Mouse (Mus musculus): Measurements from ENCODE around the gene Stx11. TPM values are rescaled to one million over a fixed set of nuclear protein-coding genes. Genes with fewer than 3 reads are reported as not detected.

Stx11 gene
- polyA plus RNA-seq, 3 experiments from 2014 or later = 19.2 to 28.4 (median 20.6) TPM

GRCm38 (mm10) chr10:12911981-12912530 lies 52.0 kb downstream of the Stx11 start:
- ATAC-seq = no peak

DNA sequence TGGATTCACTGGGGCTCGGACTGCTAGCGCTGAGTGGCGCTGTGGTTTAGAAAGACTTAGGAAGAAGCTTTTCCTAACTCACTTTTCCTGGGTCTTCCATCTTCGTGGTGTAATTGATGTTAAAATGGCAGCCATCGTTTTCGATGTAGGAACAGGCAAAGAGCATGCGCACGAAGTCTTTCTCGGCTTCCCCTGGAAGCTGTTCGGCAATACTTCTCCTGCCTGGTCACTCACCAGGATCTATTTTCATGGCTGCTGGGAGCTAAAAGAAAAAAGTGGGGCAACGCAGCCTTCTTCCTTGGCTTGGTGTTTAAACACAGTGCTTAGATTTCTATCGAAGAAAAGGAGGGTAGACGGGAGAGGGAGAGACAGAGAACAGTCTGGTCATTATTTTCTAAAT lies 52.6 kb downstream of the Stx11 start:
- ATAC-seq = no peak

GRCm38 (mm10) chr10:12909891-12910290 lies 54.2 kb downstream of the Stx11 start:
- no peak for ATAC-seq

GRCm38 (mm10) chr10:12909179-12909578 lies 54.9 kb downstream of the Stx11 start:
- no peak for ATAC-seq

DNA sequence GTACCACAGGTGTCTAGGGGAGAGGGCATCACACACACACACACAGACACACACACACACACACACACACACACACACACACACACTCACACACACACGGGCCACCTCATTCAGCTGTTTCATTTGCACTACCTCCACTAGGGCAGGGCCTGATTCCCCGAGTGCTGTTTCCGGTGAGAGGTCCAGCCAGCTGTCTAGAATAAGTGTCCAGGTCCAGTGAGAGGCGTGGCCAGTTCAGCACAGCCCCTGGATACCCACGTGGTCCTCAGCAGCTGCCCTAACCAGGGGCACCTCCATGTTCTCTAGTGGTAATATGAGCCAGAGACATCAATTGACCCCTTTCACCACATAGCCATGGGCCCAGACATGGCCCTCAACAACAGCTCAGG lies 60.0 kb downstream of the Stx11 start:
- no peak for ATAC-seq

DNA sequence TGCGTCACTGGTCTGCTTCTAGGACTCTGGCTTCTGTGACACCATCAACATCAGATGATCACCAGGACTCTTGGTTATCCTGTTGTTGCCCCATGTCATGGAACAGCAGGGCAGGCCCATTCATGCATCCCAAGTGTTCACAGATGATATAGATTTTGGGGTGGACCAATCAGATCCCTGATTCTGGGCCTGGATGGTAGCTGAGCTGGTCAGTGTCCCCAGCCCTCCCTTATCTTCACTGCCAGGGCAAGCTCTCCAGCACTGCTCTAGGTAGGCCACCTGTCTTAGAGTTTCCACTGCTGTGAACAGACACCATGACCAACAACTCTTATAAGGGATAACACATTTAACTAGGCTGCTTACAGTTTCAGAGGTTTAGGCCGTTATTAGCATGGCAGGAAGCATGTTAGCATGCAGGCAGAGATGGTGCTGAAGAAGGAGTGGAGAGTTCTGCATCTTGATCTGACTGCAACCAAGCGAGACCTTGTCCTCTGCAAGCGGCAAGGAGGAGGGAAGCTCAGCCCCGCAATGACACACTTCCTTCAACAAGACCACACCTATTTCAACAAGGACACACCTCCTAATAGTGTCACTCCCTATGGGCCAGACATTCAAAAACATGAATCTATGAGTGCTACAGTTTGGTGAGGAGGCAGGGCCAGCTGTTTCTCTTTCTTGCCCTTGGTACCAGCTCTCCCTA lies 60.5 kb downstream of the Stx11 start:
- peak; percentile 61 for ATAC-seq

GRCm38 (mm10) chr10:12899901-12900300 lies 64.2 kb downstream of the Stx11 start:
- ATAC-seq = no peak

DNA sequence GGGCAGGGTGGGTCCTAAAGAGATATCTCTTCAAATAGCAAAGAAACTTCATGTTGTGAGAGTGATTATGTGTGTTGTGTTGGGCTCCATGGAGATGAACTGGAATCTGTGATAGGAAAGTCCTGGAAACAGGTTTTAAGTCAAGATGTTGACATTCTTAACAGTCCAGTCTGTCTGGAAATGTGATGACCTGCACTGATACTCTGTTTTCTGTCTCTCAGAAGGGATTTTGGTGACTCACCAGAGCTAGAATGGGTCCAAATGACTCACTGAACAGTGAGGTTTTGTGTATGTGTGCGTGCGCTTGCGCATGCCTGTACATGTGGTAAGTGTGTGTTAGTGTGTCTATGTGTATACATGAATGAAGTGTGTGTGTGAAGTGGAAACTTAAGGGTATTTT lies 70.8 kb downstream of the Stx11 start:
- ATAC-seq = no peak

DNA sequence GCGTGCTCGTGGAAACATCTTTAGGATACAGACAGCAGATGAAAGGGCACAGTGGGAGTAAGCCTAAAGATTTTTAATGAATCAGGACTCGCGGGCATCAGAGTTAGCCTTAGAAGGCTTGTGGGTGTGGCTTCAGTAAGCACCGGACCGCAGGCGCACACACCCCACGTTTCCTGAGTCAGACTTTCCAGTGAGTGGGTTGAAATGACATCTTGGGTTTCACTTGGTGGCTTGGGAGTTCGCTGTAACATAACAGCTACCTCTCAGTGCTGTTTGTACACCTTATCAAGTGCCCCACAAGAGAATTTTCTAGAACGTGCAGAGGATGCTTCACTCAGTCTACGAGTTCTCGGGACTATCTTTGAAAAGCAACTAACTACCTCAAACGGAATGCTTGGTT lies 75.7 kb downstream of the Stx11 start:
- ATAC-seq = peak; percentile 99

Other genes starting within 250 kb of the Stx11 start
- 100 to 1,000 TPM; 143 to 631 (median 388) TPM for gene Utrn, start 94.9 kb downstream of the Stx11 start, polyA plus RNA-seq (2017; shearing (Covaris generic))
- gene Sf3b5, start 41.0 kb upstream of the Stx11 start, polyA plus RNA-seq (2017; shearing (Covaris generic)) = 10 to 100 TPM; 37.0 to 38.5 (median 37.3) TPM
- gene Plagl1, start 96.2 kb upstream of the Stx11 start, polyA plus RNA-seq (2017; shearing (Covaris generic)) = 1 to 10 TPM in 2 of 3 experiments, under 1 TPM in 1; 0.25 to 2.8 (median 2.2) TPM
- gene Zc2hc1b, start 213.7 kb upstream of the Stx11 start, polyA plus RNA-seq (2017; shearing (Covaris generic)) = not detected
- gene Ltv1, start 228.9 kb upstream of the Stx11 start, polyA plus RNA-seq (2017; shearing (Covaris generic)) = 10 to 100 TPM; 34.5 to 39.4 (median 35.8) TPM